Mouse (Mus musculus) brown adipose tissue, adult 24 weeks (tissue): Measurements from ENCODE around the gene Zbtb48. TPM values are rescaled to one million over a fixed set of nuclear protein-coding genes. Genes with fewer than 3 reads are reported as not detected.

Source experiments
- H3K27ac ChIP-seq: fragments of 200-500 bp; replicated peaks from 2 replicates; pipeline ENCODE4 v1.5.1; 2012; ENCODE audit warnings: low read depth, mild to moderate bottlenecking, low read length
- H3K4me1 ChIP-seq: fragments of 200-500 bp; 2 replicates; pipeline ENCODE4 v1.6.1; 2012; ENCODE audit warnings: low read length, mixed read lengths; ENCODE audit not compliant: control insufficient read depth, insufficient read depth, insufficient read length
- H3K4me3 ChIP-seq: fragments of 200-500 bp; 2 replicates; pipeline ENCODE4 v1.5.1; 2012; ENCODE audit warnings: low read depth, mild to moderate bottlenecking, low read length, moderate library complexity; ENCODE audit not compliant: insufficient read depth
- polyA plus RNA-seq: library from polyadenylated mRNA; stranded (reverse); fragments of >200 nt; gene quantifications from 2 replicates; pipeline ENCODE4 v1.2.4, GENCODE M21; 2012; ENCODE audit not compliant: missing spikeins, insufficient read depth, insufficient read length

Zbtb48 gene
- 1.8 and 3.2 TPM in 2 replicates for polyA plus RNA-seq

DNA sequence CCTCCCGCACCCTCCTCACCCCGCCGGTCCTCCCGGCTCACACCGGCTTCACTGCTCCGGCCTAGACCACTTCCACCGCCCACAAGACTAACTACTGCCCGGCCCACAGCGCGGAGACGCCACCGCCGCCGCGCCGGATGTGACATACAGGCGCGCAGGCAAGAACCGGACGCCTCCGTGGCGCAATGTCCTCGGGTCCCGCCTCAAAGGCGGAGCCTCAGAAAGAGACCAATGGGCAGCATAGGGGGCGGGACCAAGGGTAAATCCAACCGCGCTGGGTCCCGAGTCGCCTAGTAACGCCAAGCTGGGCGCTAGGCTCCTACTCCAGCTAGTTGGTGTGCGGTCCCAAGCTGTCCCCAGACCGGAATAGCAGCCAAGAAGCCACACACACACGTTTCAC lies at the start of gene Zbtb48:
Gene Zbtb48, minus strand, starts transcription at position 148 of the 400 bp plus-strand sequence.
- Histone ChIP-seq H3K4me3 (peak within 1 kb of the TSS; percentile 85), H3K27ac (peak within 1 kb of the TSS; percentile 44; the same call in 1 of the 2 replicates), H3K4me1 (peaks cover 5% of the 10 kb centered on the region)

DNA sequence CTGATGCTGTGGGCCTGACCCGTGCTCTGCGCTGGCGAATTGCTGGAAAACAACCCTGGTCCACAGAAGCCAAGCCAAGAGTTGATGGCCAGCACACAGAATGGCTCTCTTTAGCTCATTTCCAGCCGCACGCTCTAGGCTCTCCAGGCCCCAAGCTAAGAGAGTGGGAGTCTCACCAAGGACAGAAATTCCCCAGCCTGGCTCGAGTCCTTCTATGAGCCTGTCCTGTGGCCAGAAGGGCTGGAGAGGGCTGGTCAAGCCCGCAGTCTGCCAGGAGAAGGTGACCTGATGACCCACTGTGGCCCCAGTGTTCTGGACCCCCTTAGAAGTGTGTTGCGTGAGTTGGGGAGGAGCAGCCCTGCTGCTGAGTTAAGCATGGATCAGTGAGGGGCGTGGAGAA lies 49.7 kb upstream of the Zbtb48 start:
- no peak overlapping the region for H3K4me3 ChIP-seq
- H3K27ac ChIP-seq, result peak overlapping the region; percentile 39; the same call in 1 of the 2 replicates
- H3K4me1 ChIP-seq, result 0 out of 2 replicates have a peak, but pooled peaks cover 4% of the 10 kb centered on the region

DNA sequence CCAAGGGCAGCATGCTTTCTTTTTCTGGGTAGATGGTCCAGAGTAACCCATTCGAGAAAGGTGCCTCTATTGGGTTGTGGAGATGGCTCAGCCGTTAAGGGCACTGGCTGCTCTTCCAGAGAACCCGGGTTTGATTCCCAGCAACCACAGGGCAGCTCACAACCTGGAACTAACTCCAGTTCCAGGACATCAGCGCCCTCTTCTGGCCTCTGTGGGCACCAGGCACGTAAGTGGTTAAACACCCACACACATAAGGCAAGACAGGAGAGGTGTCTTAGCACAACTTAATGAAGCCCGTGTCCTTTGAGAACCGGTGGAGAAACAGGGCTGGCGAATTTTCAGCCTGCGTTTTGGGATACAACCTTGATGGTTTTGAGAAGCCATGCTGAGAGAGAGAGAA lies 47.1 kb upstream of the Zbtb48 start:
- Histone ChIP-seq H3K4me1 (peaks cover 8% of the 10 kb centered on the region; the same call in 1 of the 2 replicates), H3K27ac (no peak overlapping the region), H3K4me3 (no peak overlapping the region)

DNA sequence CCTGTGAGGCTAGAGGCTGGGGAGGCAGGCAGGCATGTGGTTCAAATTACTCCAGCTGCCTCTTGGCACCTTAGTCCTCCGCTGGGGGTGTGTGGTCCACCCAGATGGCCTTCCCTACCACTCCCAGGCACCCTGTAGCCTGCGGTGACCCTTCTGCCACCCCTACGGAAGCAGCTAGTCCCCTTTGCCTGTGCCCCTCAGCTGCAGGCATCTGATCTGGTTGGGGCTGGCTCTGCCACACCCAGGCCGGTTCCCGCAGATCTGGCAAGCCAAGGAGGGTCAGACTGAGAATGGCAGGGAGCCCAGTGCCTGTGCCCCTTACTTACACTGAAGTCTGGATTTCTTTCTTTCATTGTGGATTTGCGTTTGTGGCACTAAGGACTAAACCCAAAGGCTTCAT lies 46.2 kb upstream of the Zbtb48 start:
- H3K4me3 ChIP-seq, result 0 out of 2 replicates have a peak overlapping the region, but pooled peaks have one; percentile 15
- H3K27ac ChIP-seq, result no peak overlapping the region; the same call in none of the 2 replicates
- H3K4me1 ChIP-seq, result peaks cover 8% of the 10 kb centered on the region; the same call in 1 of the 2 replicates

DNA sequence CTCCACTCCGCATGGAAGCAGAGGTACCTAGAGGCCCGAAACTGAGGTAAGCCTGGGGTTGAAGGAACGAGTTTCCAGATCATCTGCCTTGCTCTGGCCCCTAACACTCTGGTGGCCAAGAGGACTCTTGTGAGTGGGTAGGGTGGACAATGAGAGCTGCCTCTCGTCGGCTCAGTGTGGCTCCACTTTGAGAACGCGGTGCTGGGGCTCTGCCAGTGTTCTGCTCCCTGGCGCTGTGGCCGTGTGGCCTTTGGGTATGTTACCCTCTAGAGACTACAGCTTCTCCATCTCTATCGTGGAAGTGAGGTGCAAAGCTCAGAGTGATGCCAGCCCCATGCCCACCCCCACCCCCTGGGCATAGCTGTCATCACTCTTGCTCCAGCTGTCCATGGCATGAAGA lies 45.2 kb upstream of the Zbtb48 start:
- Histone ChIP-seq H3K27ac (peak overlapping the region; percentile 24; the same call in 1 of the 2 replicates), H3K4me1 (peaks cover 8% of the 10 kb centered on the region; the same call in 1 of the 2 replicates), H3K4me3 (no peak overlapping the region)

DNA sequence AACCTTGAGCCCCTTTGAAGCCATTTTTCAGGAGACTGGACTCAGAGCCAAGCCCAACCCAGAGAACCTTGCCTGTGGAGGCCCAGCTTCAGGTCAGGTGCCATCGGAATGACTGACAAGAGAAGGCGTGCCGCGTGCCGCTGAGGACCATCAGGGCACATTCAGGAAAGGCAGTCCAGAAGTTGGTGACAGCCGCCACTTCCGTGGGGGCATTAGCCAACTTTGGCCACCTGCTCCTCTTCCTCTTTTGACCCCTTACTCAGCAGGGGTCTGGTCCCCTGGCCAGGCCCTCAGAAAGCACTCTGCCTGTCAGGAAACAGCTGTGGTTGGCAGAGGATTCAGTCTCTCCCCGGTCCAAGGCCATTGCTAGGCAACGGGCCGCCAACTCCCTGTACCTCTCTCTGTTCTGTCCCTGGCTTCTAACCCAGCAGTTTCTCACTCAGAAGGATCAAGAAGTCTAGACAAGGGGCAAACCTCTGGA lies 44.7 kb upstream of the Zbtb48 start, which contains the start of gene Plekhg5:
Gene Plekhg5, plus strand, starts transcription at position 378 of the 481 bp plus-strand sequence.
- Histone ChIP-seq H3K4me1 (peaks cover 8% of the 10 kb centered on the region; the same call in 1 of the 2 replicates), H3K27ac (peak within 1 kb of the TSS; percentile 24; the same call in 1 of the 2 replicates), H3K4me3 (0 out of 2 replicates have a peak within 1 kb of the TSS, but pooled peaks have one; percentile 15)

DNA sequence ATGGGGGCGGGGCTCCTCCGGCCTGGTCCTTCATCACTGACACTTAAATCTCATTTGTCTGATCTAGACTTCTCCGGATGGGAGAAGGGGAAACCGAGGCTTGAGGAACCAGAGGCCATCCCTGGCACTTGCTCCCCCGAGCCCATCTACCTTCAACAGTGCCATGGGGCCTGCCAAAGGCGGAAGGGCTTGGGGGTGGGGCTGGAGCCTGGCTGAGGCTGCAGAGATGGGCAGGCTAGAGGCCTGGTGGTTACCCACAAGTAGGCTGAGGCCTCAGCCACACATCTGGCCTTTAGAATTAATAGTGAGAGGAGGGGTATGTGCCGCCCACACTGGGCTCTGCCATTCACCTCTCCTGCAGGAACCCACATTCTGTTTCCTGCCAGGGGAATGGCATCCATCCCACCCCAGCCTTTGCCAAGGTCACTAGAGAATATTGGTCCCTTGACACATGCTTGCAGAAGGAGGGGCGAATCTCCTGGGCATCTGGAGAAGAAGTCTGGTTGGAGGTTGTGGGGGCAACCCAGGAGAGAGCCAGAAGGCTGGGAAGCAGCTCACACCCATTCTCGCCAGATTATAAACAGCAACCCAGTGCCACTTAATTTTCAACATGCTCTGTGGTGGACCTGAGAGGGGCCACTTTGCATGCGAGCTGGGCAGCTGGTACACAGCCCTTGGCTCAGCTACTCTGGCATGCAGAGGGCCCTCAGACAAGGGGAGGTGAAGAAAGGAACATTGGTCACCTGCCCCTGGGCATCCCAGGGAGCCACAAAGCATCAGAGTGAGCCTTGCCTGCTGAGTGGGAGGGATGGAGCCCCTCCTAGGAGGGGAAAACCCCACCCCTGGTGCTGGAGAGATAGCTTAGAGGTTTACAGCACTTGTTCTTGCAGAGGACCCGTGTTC lies 43.3 kb upstream of the Zbtb48 start:
- no peak overlapping the region for H3K27ac ChIP-seq

DNA sequence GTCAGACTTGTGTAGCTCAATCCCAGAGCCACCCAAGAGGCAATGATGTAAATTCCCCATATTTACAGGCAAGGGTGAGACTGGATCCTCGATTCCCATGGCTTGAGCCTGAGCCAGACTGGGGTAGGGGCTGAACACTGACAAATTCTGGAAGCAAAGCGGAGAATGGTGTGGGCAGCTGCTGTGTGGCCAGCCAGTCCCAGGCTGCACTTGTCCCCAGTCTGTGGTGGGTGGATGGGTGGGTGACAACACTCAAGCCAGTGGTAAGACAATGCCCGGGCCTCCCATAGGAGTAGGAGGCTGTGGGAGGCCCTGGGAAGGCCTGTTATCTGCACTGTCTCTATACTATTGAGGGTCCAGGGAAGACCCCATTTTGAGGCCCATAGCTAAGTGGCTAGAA lies 41.8 kb upstream of the Zbtb48 start:
- Histone ChIP-seq H3K27ac (no peak overlapping the region), H3K4me3 (no peak overlapping the region), H3K4me1 (peaks cover 8% of the 10 kb centered on the region; the same call in 1 of the 2 replicates)

More for the DNA sequence above, 43.3 kb upstream of the Zbtb48 start:
- Histone ChIP-seq H3K4me1 (peaks cover 8% of the 10 kb centered on the region; the same call in 1 of the 2 replicates), H3K4me3 (no peak overlapping the region)

DNA sequence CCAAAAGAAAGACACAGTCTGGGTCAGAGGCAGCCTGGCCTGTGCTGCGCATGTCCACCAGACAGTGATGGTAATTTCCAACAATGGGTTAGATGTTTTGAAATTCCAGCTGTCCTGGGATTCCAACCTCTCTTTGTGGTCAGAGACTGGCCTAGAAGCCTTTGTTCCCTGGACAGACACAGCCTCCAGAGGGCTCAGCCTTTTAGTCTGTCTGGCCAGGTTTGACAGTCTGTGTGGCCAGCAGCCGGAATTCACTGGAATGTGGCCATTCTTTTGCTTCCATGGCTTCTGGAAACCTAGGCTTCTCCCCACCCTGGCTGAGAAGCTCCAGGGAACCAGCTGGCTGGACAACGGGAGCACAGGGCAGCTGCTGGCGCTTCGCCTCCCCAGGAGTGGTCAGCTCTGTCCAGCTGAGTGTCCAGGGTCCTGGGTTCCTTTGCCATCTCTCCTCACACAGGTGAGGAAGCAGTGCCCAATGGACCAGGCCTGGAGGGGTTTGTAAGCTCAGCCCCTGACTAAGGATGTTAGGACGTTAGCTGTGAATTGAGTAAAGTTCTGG lies 40.8 kb upstream of the Zbtb48 start:
- peaks cover 8% of the 10 kb centered on the region; the same call in 1 of the 2 replicates for H3K4me1 ChIP-seq
- H3K4me3 ChIP-seq, result no peak overlapping the region
- H3K27ac ChIP-seq, result no peak overlapping the region

DNA sequence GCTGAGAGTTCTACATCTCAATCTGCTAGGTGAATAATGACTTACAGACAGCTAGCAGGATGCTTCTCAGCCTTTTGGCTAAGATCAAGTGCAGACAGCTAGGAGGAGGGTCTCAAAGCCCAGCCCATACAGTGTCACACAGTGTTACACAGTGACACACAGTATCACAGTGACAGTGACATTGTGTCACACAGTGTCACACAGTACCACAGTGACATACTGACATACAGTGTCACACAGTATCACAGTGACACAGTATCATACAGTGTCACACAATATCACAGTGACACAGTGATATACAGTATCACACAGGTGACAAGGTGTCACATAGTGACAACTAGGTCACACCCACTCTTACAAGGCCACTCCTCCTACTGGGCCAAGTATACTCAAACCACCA lies 39.8 kb upstream of the Zbtb48 start:
- H3K27ac ChIP-seq, result no peak overlapping the region
- H3K4me1 ChIP-seq, result peaks cover 4% of the 10 kb centered on the region; the same call in 1 of the 2 replicates
- H3K4me3 ChIP-seq, result no peak overlapping the region

DNA sequence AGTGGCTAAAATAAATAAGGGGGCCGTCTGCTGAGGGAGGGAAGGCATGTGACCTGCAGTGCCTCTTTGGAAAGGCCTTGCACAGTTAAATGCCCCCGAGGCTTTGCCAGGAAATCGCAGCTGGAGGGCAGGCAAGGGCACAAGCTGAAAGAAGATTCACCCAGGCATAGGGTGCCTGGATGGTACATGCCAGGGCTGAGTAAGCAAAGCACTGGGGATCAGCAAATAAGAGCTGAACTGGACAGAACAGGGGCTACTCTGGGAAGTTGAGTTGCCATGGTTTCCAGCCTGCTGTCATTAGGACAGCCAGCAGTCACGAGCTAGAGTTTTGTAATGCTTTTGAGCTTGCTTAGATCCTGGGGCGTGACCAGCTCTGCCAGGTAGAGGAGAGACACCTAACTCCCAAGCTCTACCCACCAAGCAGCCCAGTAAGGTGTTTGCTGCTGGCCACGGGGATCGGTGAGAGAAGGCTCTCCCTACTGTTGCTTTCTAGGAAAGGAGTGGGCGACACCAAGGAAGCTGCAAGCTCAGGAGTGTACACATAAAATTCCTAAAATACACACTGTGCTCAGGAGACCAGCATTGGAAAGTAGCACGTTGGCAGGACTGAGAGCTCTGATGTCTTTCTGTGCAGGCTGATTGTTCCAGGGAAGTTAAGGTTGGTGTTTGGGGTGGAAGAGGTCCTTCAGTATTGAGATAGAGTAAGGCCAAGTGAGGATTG lies 35.1 kb upstream of the Zbtb48 start:
- H3K4me3 ChIP-seq, result no peak overlapping the region
- H3K27ac ChIP-seq, result no peak overlapping the region

DNA sequence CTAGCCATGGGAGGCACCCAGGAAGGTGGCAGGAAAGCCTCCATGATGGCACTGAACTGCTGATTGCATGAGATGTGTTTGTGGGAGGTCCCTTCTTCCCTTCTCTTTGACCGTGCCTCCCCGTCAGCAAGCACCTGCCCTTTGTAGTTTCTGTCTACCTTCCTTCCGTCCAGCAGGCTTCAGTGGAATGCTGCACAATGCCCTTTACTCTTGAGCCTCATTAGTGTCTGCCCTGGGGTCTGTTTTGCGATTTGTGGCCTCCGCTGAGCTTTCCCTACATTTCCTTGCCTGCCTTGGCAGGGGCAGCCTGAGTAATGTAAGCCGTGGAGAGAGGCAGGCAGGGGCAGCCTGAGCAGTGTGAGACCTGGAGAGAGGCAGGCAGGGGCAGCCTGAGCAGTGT lies 17.1 kb upstream of the Zbtb48 start:
- Histone ChIP-seq H3K4me1 (peaks cover 8% of the 10 kb centered on the region), H3K4me3 (no peak overlapping the region), H3K27ac (no peak overlapping the region)

More for the DNA sequence above, 35.1 kb upstream of the Zbtb48 start:
- H3K4me1 ChIP-seq, result no peaks in the 10 kb centered on the region; the same call in 1 of the 2 replicates

DNA sequence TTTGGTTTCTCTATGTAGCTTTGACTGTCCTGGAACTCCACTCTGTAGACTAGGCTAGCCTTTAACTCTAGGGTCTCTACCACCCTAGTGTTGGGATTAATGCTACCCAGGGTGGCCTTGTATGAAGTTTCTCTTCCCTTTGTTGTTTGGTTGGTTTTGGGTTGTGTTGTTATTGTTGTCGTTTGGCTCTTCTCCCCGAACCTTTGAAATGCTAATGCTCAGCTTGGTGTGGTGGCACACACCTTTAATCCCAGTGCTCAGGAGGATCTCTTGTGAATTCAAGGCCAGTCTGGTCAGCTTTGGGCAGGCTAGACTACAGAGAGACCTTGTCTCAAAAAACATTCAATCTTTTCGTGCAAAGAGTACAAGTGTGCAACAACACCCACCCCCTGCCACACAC lies 15.7 kb upstream of the Zbtb48 start:
- Histone ChIP-seq H3K4me3 (no peak overlapping the region), H3K27ac (no peak overlapping the region), H3K4me1 (peaks cover 8% of the 10 kb centered on the region)

DNA sequence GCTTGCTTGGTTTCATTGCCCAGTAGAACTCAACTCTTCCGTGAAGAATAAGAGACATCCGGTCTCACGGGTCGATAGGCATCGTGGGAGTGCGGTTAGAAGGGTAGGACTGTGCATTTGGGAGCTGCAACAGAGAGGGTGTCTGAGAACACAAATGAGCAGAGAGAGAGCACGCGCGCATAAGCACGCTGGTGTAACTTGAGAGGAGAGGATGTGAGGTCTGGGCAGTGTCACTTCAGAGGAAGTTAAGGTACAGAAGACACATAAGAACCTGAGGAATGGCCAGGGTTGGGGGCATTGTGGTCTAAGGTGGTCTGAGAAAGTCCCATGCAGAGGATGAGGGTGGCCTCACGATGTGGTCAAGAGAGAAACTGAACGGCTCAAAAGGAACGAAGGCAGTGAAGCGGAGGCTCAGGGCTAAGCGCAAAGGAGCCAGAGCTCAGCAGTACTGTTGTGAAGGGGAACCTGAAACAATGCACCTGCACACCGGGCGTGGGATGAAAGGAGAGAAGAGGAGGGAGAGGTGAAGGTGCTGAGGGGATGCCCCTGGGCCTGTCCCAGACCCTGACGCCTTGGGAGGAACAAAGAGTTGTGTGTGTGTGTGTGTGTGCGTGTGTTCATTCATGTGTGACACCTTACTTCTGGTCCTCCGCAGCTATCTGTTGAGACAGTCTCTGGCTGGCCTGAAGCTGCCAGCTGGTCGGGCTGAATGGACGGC lies 14.6 kb upstream of the Zbtb48 start:
- H3K27ac ChIP-seq, result no peak overlapping the region
- peaks cover 8% of the 10 kb centered on the region for H3K4me1 ChIP-seq
- H3K4me3 ChIP-seq, result no peak overlapping the region
